Mouse (Mus musculus) mesoderm, embryonic 11.5 days (tissue): ENCODE measurements around the gene Gfi1b.

Experiments
- DNase-seq: peaks from one replicate; pipeline ENCODE4 v3.0.0-alpha.2; 2012; ENCODE audit warnings: low read depth, low spot score

Gfi1b gene

DNA sequence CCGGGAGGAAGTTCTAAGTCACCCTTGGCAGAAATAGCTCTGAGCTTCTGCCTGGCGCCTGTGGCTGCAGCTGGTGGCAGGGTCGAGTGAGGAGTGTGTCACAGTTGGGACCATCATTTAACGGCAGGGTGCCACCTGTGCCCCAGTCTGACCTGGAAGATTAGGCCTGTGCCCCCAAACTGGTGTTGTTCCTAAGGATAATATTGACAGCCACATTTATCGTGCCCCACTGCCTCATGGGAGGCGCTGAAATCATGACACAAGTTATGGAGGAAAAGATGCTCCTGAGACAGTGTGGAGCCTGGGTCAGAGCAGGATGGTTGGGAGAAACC is 22.2 kb downstream of the Gfi1b start:
- DNase-seq, result no peak

DNA sequence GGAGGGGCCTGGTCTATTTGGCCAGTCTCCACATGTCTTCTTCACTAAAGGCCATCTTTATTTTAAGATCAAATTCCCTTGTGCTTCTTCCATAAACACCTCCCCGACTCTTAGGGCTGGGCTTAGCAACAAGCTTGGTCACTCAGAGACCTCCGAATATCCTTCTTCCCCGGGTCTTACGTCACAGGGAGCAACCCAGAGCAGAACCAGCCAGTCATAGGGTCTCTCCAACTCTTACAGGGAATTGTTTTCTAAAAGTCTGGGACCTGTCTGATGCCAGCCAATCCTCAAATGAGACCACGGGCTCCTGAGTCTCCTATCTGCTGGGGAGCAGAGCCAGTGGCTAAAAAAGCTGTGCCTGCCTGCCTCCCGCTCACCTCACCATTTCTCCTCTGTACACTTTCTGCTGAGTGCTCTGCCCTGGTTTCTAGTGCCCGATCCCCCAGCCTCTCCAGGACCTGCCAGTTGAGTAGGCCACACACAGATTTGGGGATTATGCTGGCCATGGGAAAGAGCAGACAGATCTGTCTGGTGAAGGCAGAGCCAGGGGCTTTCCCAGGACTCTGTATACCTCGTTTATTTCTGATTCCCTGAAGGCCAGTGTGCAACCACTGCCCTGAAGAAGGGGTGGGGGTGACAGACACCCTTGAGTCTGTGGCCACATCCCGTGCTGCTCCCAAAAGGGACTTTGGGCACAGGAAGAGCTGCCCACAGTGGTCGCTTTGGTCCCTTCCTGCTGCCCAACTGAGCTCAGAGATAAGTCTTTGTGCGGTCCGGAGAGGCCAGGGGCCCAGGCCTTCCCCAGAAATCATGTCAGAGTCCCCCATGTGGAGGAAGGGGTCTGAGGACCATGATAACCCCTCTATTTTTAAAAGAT is 22.9 kb downstream of the Gfi1b start:
- no peak for DNase-seq

DNA sequence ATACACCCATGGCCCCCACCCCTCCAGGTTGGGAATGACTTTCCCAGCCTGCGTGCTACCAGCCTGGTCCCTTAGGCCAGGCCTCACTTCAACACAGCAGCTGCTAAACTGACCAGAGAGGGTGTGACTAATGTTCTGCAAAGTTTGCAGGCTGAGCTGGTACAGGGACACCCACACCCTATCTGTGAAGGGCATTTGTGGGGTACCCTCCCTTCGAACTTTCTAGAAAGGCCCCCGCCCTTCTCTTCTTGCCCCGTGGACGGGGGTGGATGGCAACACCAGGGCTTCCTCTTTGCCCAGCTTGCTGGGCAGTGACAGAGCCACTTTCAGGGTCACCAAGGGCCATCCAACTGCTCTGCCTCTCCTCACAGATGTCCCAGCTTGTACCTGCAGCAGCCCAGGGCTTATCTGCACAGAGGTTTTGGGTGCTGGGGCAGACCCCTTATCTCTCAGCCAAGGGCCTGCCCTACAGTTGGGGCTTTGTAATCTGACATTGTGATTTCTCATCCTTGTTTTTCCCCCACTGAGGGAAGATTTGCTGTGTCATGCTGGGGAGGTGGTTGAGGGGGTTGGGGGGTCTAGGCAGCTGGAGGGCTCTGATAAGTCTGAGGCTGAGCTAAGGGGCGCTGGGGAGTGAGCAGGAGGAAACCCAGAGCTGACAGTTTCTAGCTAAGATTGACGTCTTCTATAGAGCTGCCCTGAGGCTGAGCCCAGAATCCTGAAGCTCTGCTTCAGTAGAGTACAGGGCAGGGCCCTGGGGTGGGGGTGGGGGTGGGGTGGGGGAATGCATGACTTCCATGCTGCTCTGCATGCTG is 23.8 kb downstream of the Gfi1b start:
- DNase-seq, result no peak

DNA sequence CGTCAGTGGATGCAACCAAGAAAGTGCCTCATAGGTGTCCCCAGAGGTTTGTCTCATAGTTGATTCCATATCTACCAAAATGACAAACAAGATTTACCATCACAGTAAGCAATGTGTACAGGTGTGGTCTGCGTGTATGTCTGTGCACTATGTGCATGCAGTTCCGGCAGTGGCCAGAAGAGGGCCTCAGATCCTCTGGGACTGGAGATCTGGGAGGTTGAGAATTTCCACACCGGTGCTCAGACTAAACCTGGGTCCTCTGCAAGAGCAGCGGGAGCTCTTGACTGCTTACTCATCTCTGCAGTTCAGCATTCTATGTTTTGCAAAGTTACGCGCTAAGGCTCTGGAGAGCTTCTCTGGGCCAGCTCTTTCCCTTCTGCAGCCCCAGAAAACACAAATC is 24.8 kb downstream of the Gfi1b start:
- DNase-seq, result no peak

DNA sequence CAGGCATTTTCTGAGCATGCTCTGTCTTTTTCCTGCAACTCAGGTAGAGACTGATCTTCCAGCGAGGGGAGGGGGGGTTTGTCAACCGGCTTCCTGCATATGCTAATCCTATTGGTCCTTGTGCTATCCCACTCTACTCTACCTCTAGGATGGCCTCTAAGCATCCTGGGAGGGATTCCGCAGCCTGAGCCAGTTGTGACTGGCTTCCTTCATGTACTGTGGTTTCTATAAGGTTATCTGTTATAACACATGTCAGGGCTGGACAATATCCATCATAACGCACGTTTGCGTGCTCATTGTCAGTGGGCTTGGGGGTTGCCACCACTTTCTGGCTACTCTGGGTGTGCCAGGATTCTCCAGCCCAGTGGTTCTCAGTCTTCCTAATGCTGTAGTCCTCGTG is 25.8 kb downstream of the Gfi1b start:
- no peak for DNase-seq

DNA sequence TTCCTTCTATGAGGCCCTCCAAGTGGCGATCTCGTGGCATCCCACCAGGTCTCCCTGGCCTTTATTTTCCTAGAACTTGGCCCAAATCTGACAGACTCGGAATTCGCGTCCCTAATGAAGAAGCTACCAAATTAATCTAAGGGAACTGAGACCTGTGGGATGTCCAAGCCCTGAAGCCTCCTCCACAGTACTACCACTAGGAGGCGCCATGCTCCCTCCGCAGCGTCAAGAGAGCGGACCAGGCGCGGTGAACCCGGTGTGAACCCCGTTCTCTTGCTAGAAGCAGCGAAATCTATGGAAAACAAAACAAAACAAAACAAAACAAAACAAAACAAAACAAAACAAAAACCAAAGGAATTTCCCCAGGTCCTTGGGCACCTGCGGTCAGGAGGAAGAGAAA is 29.0 kb downstream of the Gfi1b start:
- peak; percentile 74 for DNase-seq

DNA sequence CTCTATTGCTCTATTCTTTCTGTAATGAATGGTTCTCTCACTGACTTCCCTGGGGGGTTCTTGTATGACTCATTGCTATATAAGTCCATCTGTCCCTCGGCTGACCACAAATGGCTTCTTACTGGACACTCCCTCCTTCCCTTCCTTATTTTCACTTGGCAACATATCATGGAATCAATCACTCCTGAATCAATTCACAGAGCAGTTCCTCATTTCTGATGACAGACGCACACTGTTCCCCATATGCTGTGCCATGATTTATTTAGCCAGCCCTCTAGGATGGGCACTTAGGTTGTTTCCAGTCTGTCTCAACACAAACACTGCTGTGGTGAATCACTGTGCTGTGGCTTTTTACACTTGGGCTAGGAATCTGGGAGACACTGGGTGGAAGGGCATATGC is 30.3 kb downstream of the Gfi1b start:
- DNase-seq, result no peak

DNA sequence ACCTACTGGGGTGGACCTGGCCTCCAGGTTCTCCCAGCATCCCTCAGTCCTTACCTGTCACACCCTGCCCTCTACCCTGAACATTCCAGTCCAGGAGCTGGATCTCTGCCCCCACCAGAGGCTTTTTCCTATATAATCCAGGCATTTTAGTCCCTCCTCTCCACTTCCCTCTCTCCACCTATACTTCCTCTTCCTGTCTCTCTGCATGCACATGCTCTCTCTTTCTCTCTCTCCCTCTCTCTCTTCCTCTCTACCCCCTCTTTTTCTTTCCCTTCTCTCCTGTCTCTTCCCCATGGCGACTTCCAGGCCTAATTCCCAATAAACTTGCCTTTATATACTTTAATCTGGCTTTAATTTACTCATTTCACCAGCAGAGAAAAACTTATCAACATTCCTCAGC is 33.2 kb downstream of the Gfi1b start:
- DNase-seq, result no peak

DNA sequence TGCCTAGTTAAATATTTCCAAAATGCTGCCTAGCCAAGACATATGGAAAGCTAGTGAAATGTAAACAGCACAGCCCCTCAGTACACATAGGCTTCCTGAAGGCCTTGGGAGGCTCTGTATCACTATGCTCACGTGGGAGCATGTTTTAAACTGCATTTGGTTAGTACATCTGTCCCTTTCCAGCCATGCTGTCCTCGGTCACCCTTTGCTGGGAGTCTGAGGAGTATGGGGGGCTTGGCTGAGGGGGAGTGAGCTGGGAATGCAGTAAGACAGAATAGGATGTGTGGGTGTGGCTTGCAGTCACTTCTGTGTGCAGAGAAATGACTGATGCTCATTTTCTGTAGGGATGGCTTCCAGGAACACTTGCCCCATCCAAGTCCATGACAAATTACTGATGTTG is 36.1 kb downstream of the Gfi1b start:
- no peak for DNase-seq

DNA sequence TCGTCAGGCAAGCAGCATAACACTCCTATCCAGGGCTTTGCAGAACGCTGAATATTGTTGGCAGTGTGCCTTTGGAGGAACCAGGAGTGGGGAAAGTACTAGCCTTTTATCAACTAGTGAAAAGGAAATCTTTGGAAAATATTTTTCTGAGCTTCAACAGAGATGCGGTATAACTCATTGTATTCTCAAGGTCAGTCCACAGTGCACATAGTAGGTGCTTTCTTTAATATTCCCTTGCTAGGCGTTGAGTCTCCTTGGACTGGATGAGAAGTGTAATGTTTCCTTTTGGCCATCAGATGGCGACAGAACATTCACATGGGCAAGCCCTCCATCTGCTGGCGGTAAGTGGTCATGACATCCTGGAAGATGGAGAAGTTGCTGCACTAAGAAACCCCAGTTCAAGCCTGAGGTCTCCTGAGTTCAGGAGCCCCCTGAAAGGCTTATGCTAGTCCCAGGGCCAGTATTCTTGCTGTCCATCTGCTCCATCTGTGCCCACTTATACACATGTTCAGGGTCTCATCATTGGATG is 36.7 kb downstream of the Gfi1b start:
- peak; percentile 92 for DNase-seq

DNA sequence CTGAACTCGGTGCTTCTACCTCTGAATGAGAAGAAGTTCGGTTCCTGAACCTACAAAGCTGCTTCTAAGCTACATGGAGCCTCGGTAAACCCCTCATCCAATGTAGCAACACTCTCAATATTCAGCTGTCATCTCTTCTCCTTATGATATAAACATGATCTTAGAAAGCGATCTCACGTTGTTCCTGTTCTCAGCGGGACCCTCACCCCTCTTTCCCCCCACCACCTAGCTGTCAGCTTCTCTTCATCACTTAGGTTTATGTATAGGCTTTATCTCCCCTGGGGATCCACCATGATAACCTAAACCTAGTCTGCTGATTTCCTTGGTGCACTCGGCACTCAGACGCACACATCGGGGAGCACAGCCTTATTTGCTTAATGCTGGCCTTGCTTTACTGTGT is 38.1 kb downstream of the Gfi1b start, which contains the start of gene Gtf3c5:
Gtf3c5 (minus strand) TSS at position 101 of the 400 bp plus-strand sequence.
- no peak for DNase-seq

DNA sequence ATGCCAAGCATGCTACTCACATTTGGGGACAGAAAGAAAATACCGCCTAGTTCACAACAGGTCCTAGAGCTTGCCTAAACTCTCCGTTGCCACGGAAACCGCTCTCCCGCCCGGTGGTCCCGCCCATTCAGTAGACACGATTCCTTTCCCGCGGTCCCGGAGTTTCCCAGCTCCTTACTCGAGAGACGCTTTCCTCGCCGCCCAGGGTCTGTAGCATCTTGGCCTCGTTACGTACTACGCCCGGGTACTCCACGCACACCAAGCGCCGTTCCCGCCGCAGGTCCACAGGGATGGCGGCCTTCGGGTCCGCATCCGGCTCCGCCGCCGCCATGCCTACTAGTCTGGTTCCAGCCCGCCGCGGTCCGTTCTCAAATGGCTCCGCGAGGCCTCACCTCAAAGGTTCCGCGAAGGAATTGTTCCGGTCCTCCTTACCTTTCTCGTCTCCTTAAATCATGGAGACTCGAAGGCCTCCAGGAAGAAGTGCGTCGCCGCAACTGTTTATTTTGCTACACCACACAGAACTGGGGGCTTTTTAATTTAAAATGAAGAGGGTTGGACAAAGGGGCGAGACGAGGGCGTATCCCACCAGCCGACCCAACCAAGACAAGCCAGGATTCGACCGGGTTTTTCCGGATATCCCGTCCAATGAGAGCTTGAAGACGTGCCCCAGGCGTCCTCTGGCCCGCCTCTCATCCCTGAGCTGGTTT is 39.0 kb downstream of the Gfi1b start:
- peak; percentile 93 for DNase-seq

DNA sequence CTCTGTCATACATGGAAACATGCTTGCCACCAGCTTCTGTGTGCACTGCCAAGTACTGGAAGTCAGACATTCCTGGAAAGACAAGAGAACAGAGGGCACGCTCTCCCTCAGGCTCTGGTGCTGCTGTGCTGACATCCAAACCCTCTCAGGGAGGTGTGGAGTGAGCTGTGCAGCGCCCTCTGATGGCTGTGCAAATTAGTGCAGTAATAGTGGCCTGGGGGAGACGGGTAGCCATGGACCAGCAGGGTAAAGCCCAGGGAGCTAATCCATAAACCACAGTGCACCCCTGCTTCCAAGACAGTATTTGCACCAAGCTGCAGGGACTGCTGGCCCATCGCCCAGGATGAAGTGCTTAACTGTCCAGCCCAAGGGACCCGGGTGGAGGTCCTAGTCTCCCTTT is 43.8 kb downstream of the Gfi1b start:
- DNase-seq, result peak; percentile 24

DNA sequence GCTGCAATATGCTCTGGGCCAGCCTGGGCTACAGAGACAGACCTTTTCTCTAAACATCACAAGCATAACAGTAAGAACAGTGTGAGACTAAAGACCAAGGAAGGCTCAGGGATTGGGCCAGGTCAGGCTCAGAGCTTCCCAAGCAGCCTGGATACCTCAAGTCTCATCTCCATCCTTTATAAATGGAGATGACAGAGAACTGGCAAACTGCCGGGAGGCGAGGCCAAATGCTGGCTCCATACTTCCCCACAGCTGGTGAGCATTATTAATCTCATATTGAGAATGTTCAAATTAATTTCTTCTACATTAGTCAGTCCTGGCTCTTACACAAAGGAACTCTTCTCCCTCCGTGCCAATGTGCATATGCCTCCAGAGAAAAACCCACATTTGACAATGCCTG is 45.0 kb downstream of the Gfi1b start:
- no peak for DNase-seq

DNA sequence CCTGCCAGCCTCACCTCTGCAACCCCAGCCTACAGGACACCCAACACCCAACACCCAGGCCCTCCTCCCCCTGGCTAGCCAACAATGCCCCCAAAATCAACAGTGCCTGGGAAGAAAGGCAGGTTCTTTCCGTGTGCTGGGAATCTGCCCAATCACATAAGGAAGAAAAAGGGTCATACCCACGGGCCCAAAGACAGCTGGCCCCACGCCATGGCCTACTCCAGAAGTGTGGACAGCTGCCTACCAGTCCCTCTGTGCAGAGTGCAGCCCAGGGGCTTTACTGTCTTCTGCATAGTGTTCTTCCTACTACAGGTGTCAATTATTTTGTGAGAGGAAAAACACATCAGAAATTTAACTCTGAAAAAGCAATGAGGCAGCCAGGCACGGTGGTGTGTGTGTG is 46.4 kb downstream of the Gfi1b start:
- no peak for DNase-seq

DNA sequence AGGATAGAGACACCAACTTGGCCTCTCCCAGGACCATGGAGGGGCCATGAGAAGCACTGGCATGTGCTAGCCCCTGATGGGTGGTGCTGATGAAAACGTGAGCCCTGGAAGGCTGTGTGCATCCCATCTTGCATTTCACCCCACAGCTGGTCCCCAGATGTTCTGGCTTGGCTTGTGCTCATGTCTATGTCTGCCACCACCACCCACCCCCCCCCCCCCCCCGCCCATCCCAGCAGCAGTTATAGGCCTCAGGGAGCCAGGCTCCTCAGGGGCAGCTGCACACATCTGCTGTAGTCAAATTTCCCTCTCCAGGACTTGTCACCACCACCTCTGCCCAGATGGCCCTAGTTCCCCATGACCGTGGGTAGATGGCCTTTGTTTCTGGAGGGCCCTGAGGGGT is 51.9 kb downstream of the Gfi1b start:
- peak; percentile 53 for DNase-seq

DNA sequence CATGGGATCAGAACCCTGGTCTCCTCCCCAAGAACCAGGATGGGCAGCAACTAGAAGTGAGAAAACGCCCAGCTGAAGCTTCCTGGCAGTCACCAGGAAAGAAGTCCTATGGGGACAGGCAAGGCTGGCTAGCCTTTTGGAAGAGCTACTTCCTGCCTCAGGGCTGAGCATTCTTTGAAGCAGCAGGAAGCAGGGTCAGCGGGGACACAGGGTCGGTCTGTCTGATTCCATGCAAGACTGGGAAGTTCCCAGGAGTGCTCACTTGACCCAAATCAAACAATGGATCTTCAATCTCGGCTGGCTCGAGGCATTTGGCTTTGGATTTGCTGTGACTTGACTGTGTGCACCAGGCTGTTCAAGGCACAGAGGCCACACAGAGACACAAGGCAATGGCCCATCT is 55.2 kb downstream of the Gfi1b start:
- DNase-seq, result no peak

DNA sequence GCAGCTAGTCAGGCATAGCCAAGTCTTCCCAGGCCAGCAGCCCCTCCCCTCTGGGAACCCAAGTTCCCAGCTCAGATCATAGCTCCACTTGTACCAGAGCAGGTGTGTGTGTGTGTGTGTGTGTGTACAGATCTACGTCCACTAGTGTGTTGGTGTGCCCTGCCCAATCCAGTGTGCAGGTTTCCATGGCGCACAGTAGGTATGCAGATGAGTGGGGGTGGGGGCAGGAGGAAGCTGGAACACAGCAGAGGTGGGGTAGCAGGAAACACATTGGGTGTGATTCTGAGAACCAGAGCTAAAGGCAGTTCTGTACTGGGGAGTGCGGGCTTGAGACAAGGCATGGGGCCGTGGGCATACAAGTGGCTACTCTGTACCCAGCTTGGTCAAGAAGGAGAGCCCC is 57.4 kb downstream of the Gfi1b start:
- DNase-seq, result no peak

DNA sequence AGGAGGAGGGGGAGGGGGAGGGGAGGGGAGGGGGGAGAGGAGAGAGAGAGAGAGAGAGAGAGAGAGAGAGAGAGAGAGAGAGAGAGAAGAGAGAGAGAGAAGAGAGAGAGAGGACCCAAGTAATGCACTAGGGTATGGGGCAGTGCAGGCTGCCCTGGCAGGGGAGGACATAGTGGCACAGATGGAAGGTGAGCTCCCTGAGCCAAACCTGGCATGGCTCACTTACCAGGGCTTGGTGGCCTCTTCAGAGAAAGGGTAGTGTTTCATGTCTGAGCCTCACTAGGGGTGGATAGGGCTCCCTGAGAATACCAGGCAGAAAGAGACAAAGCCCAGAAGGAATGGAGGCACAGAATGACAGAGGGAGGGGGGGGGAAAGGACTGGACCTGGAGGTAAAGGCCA is 58.0 kb downstream of the Gfi1b start:
- no peak for DNase-seq

DNA sequence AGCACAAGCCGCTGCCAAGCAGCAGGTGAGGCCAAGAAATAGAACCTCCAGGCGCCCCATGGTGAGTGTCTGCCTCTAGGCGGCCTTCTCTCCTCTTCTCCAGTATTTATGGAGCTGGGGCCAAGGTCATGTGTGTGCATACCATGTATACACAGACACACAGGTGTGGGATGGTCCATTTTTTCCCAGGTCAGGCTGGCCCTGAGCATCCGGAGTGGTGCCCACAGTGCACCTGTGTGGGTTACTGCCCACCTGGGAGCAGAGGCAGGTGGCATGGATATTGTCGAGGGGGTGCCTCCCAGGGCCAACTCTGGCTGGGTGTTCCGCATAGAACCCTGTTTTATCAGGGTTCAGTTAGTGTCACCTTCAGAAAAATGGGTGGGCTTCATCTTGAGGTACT is 58.5 kb downstream of the Gfi1b start, which contains the start of gene Cel:
Cel (minus strand) TSS at position 101 of the 400 bp plus-strand sequence.
- DNase-seq, result no peak
